Mouse (Mus musculus) E14TG2a.4 (cell line): ENCODE results near the gene Nup107.
"Not testable (repeated sequence)": the region's sequence is repeated elsewhere in the genome, so short reads cannot be mapped to it uniquely, and the experiment has no call there.

Experiments
- H3K27me3 ChIP-seq: 2 replicates; pipeline ENCODE4 v1.6.1; 2014; ENCODE audit warnings: low read length, control low read depth; ENCODE audit not compliant: insufficient read depth
- H3K36me3 ChIP-seq: 2 replicates; pipeline ENCODE4 v1.6.1; 2014; ENCODE audit warnings: low read length, control low read depth; ENCODE audit not compliant: insufficient read depth
- H3K4me1 ChIP-seq: replicated peaks from 2 replicates; pipeline ENCODE4 v1.6.1; 2014; ENCODE audit warnings: low read depth, low read length, control low read depth
- H3K4me3 ChIP-seq: replicated peaks from 2 replicates; pipeline ENCODE4 v1.5.1; 2014; ENCODE audit warnings: mild to moderate bottlenecking, low read length
- H3K9me3 ChIP-seq: 2 replicates; pipeline ENCODE4 v1.6.1; 2014; ENCODE audit warnings: low read length, control low read depth
- CTCF ChIP-seq: conservative IDR thresholded peaks from 2 replicates; pipeline ENCODE4 v1.5.1; 2014; ENCODE audit warnings: low read length
- NANOG ChIP-seq: IDR thresholded peaks from 2 replicates; pipeline ENCODE4 v1.6.1; 2014; ENCODE audit warnings: borderline replicate concordance, low read length, mixed read lengths
- POU5F1 ChIP-seq: IDR thresholded peaks from 2 replicates; pipeline ENCODE4 v1.6.1; 2014; ENCODE audit warnings: low read length, borderline replicate concordance

The Nup107 gene

GRCm38 (mm10) chr10:117742618-117743017 lies 49.9 kb downstream of the Nup107 start:
- H3K4me1 ChIP-seq: peaks cover 47% of the 10 kb centered on the region
- H3K27me3 ChIP-seq: no peaks in the 10 kb centered on the region
- H3K4me3 ChIP-seq: no peak overlapping the region
- TF ChIP-seq POU5F1 (no peak), NANOG (no peak)
- peaks cover 62% of the 10 kb centered on the region for H3K36me3 ChIP-seq
- H3K9me3 ChIP-seq: no peaks in the 10 kb centered on the region

- H3K9me3 ChIP-seq: no peaks in the 10 kb centered on the region
- peaks cover 50% of the 10 kb centered on the region for H3K4me1 ChIP-seq
- TF ChIP-seq CTCF: no peak
- no peak for TF ChIP-seq POU5F1
- no peak for TF ChIP-seq NANOG
- no peaks in the 10 kb centered on the region for H3K27me3 ChIP-seq
- H3K36me3 ChIP-seq: peaks cover 69% of the 10 kb centered on the region
- H3K4me3 ChIP-seq: 0 out of 2 replicates have a peak overlapping the region, but pooled peaks have one; percentile 17
Observed at GRCm38 (mm10) chr10:117741698-117742475, 50.6 kb downstream of the Nup107 start.

GRCm38 (mm10) chr10:117740921-117741320 lies 51.6 kb downstream of the Nup107 start:
- TF ChIP-seq CTCF (no peak), POU5F1 (no peak), NANOG (no peak)
- Histone ChIP-seq H3K9me3 (no peaks in the 10 kb centered on the region), H3K4me1 (peaks cover 50% of the 10 kb centered on the region), H3K4me3 (no peak overlapping the region), H3K27me3 (no peaks in the 10 kb centered on the region), H3K36me3 (peaks cover 78% of the 10 kb centered on the region)

- H3K9me3 ChIP-seq: no peaks in the 10 kb centered on the region
- no peak overlapping the region for H3K4me3 ChIP-seq
- H3K36me3 ChIP-seq: peaks cover 83% of the 10 kb centered on the region
- no peaks in the 10 kb centered on the region for H3K27me3 ChIP-seq
- TF ChIP-seq POU5F1 (no peak), NANOG (no peak), CTCF (no peak)
- H3K4me1 ChIP-seq: peaks cover 46% of the 10 kb centered on the region
Observed at GRCm38 (mm10) chr10:117740171-117740570, 52.3 kb downstream of the Nup107 start.

GRCm38 (mm10) chr10:117739648-117739948 lies 52.9 kb downstream of the Nup107 start:
- Histone ChIP-seq H3K4me3 (no peak overlapping the region), H3K4me1 (peaks cover 41% of the 10 kb centered on the region), H3K9me3 (no peaks in the 10 kb centered on the region), H3K27me3 (no peaks in the 10 kb centered on the region), H3K36me3 (peaks cover 83% of the 10 kb centered on the region)
- no peak for TF ChIP-seq POU5F1
- TF ChIP-seq NANOG: no peak
- TF ChIP-seq CTCF: no peak

GRCm38 (mm10) chr10:117738928-117739647 lies 53.4 kb downstream of the Nup107 start:
- TF ChIP-seq POU5F1 (no peak), NANOG (no peak)
- Histone ChIP-seq H3K4me3 (no peak overlapping the region), H3K4me1 (peaks cover 39% of the 10 kb centered on the region)

GRCm38 (mm10) chr10:117738140-117738921 lies 54.2 kb downstream of the Nup107 start:
- Histone ChIP-seq H3K4me1 (peaks cover 38% of the 10 kb centered on the region), H3K4me3 (no peak overlapping the region)
- no peak for TF ChIP-seq CTCF
- TF ChIP-seq POU5F1: peak; percentile 61; the same call in 1 of the 2 replicates

More at GRCm38 (mm10) chr10:117738928-117739647, 53.4 kb downstream of the Nup107 start:
- no peaks in the 10 kb centered on the region for H3K9me3 ChIP-seq
- peaks cover 78% of the 10 kb centered on the region for H3K36me3 ChIP-seq
- no peaks in the 10 kb centered on the region for H3K27me3 ChIP-seq

GRCm38 (mm10) chr10:117737498-117737897 lies 55.0 kb downstream of the Nup107 start:
- peaks cover 62% of the 10 kb centered on the region for H3K36me3 ChIP-seq
- not testable (repeated sequence) for H3K9me3 ChIP-seq, H3K27me3 ChIP-seq, H3K4me3 ChIP-seq
- H3K4me1 ChIP-seq: peaks cover 46% of the 10 kb centered on the region

More at GRCm38 (mm10) chr10:117738140-117738921, 54.2 kb downstream of the Nup107 start:
- Histone ChIP-seq H3K9me3 (no peaks in the 10 kb centered on the region), H3K36me3 (peaks cover 70% of the 10 kb centered on the region), H3K27me3 (no peaks in the 10 kb centered on the region)
